Mouse (Mus musculus): ENCODE results near the gene Aldh18a1.
"Not testable (repeated sequence)": the region's sequence is repeated elsewhere in the genome, so short reads cannot be mapped to it uniquely, and the experiment has no call there.

Gene Aldh18a1

GRCm38 (mm10) chr19:40588293-40588654 is at the start of gene Aldh18a1:
Aldh18a1 (minus strand) TSS chr19:40588463.
- DNase-seq (ENCODE audit: low spot score): peak; percentile 70

GRCm38 (mm10) chr19:40637601-40638000 is 49.3 kb upstream of the Aldh18a1 start:
- no peak for DNase-seq (ENCODE audit: low spot score)

DNA sequence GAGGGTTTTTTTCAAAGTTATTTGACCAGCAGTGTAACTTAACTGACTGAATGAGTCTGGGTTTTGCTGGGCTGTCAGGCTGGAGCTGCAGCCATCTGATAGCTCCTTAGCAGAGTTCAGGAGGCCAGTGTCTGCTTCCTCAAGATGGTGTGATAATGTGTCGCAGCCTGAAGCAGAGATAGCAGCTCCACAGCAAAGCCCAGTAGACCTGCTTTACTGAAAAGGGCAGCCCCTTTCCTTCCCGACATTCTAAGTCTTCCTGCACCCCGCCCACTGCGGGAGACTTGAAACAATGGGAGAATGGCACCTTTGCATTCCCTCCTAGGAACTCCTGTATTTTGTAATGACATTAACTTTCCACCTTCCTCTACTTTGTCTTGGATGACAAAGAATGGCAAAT is 48.8 kb upstream of the Aldh18a1 start:
- no peak for DNase-seq (ENCODE audit: low spot score)

- DNase-seq (ENCODE audit: low spot score): no peak
Measured at GRCm38 (mm10) chr19:40633144-40633543, 44.9 kb upstream of the Aldh18a1 start.

- DNase-seq (ENCODE audit: low spot score): no peak
Measured at GRCm38 (mm10) chr19:40632668-40633067, 44.4 kb upstream of the Aldh18a1 start.

DNA sequence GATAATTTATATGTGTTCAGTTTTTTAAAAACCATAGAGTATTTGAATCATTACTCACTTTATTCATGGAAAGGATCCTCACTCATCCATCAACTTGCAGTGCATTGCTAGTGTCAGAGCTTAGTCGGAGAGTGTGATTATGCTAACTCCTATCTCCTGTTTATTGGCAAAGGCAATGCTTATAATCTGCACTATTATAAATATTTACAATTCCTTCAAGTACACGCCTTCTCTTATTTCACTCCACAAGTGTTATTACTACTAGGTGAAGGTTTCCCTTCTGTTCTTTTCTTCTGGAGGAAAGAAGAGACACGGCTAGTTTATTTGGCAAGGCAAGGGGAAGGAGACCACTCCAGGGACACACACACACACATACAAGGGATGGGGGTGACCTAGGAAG is 43.9 kb upstream of the Aldh18a1 start:
- DNase-seq (ENCODE audit: low spot score): no peak

DNA sequence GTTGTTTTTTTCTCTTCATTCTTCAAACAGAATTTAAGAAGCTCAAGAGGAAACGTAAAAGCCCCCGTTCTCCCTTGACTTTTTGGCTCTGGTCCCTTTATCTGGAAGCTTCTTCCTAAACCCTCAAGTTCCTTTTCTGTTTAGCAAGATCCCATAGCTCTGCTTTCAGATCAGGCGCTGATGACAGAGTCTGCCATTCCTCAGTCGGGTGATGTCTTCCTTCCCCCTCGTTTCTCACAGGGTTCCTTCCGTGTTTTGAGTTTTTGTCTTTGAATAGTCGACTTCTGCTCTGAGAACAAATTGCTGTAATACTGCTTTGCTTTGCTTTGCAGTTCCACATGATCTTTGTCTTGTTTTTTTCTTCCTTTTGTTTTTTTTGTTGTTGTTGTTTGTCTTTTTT is 42.3 kb upstream of the Aldh18a1 start:
- no peak for DNase-seq (ENCODE audit: low spot score)

- no peak for DNase-seq (ENCODE audit: low spot score)
Measured at GRCm38 (mm10) chr19:40630096-40630495, 41.8 kb upstream of the Aldh18a1 start.

DNA sequence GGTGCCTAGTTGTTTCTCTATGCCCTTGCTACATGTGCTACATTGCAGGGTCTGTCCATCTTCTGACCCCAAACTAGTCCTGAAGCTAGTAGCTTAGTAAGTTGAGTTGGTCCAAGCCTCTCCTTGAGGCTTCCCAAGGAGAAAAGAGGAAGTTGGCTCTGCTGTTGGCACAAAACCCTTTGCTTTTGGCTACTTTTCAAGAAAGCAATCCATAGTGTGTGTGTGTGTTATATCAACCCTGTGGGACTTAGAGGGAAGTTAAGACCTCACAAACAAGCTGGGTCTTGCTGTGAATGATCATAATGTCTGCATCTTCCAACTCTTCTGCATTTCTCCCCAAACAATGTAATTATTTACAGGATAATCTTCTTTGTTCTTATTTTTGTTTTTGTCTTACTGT is 40.7 kb upstream of the Aldh18a1 start:
- no peak for DNase-seq (ENCODE audit: low spot score)

DNA sequence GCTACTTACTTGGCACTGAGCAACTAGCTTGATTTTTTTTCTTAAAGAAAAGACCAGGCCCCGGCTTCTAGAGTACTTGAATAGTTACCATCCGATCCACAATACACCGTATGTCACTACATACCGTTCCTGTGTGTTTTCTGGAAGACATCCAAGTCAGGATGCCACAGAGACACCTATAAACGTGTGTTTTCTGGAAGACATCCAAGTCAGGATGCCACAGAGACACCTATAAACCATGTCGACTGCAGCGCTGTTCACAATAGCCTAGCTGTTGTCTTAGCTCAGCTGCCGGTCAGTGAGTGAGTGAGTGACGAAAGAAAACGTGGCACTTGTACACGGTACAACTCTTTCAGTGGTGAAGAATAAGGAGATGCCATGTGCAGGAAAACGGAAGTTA is 37.7 kb upstream of the Aldh18a1 start:
- no peak for DNase-seq (ENCODE audit: low spot score)

- DNase-seq (ENCODE audit: low spot score): not testable (repeated sequence)
Measured at GRCm38 (mm10) chr19:40621616-40622015, 33.4 kb upstream of the Aldh18a1 start.

- DNase-seq (ENCODE audit: low spot score): no peak
Measured at GRCm38 (mm10) chr19:40616021-40616420, 27.8 kb upstream of the Aldh18a1 start.

DNA sequence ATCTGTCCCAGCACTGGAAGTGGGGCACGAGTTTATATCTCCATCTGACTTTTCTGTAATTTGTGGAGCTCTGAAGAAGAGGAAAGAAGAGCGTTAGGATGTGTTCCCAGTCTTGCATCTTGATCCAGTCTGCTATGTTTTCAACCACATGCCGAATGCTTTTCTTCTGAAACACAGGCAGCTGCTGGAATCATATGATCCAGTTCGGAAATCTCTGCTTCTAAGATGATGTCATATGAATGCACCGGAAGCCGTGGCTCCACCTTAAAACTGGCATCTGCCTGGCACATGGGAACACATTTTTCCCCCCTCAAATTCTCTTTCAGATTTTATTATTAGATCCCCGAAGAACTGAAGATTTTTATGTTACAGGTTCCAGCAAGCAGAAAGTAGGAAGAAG is 26.5 kb upstream of the Aldh18a1 start:
- no peak for DNase-seq (ENCODE audit: low spot score)

DNA sequence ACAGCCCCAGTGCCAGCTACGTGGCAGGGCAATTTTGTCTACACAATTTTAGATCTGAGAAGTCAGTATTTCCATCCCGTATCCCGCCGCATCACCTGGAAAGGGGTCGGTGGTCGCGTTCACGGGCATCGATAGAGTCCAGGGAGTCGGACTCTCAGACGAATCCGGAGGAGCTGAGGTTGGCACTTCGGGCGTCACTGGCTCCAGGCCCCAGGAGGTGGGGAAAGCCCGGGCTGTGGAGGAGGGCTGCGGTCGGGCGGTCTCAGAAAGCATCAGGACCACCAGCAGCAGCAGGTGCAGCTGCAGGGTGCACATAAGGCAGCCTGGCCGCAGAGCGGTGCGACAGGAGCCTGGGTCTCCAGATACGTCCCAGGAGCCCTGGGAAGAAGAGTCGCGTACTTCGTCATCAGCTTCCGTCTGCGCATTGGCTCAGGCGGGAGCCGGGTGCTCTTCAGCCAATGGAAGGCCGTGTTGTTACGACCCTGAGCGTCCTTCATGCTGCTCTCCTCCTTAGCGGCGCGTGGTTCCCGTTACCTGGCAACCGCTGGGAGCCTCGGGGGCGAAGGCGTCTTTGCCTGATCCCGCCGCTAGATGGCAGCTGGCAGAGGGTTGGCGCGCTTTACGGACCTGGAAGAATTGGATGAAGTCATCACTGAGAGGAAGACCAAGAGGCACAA is 23.7 kb upstream of the Aldh18a1 start, which contains the start of the genes Tctn3 and Entpd1:
Gene Tctn3 (minus strand): TSS at position 404 of the 677 bp plus-strand sequence.
Gene Entpd1 (plus strand): TSS at position 537 of the 677 bp plus-strand sequence.
- DNase-seq (ENCODE audit: low spot score): peak; percentile 88

- DNase-seq (ENCODE audit: low spot score): no peak
Measured at GRCm38 (mm10) chr19:40607676-40608075, 19.4 kb upstream of the Aldh18a1 start.

DNA sequence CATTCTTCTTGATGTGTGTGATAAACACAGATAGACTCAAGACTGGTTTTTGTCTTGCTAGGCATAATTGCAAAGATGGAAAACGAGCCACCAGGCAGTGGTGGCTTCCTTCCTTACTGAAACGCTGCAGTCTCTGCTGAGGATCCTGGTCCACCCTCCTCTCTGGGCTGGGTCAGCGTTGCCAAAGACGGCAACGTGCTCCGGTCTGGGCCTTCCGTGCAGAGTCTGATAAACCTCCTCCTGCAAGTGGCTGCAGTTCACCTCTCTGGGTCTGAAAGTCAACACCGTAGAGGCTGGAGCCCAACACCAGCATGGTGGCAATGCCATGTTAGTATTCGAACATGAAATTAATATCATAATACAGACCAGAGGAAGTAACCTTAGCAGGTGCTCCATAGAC is 16.9 kb upstream of the Aldh18a1 start:
- DNase-seq (ENCODE audit: low spot score): no peak

DNA sequence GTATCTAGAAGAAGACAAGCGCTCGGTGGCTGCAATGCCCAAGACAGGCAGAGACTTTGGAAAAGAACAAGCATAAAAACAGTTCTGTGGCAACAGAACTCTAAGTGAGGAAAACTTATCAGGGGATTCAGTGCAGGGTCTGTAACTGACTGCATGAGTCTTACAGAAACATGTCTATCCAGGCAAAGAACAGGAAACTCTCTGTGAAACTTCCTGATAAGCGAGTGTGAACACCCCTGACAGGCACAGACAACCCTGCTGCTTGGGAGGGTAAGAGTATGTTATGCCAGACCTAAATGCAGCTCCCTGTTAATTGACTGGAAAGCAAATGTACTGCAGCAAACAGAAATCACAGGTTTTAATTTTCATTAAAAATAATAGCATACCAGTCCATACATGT is 13.6 kb upstream of the Aldh18a1 start:
- DNase-seq (ENCODE audit: low spot score): no peak

GRCm38 (mm10) chr19:40600846-40601245 is 12.6 kb upstream of the Aldh18a1 start:
- not testable (repeated sequence) for DNase-seq (ENCODE audit: low spot score)

- no peak for DNase-seq (ENCODE audit: low spot score)
Measured at GRCm38 (mm10) chr19:40595831-40596230, 7.6 kb upstream of the Aldh18a1 start.

DNA sequence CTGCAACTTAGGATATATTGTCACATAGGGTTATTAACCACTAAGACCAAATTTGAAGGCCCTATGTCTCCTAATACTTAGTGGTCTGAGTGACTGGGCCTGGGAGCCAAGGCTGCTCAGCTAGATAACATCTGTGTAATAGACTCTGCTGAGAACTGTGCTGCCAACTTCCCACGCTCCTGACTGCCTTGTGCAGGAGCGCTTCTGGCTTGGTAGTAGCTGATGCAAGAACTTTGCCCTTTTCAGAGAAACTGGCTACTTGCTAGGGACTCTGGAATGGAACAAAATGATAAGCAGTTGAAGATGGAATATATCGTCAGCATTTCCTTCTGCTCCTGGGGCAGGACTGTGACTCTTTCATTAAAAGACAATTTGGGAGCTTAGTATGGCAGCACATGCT is 7.0 kb upstream of the Aldh18a1 start:
- DNase-seq (ENCODE audit: low spot score): no peak

- no peak for DNase-seq (ENCODE audit: low spot score)
Measured at GRCm38 (mm10) chr19:40589530-40589880, 1.2 kb upstream of the Aldh18a1 start.

- peak; percentile 52 for DNase-seq (ENCODE audit: low spot score)
Measured at GRCm38 (mm10) chr19:40588847-40589529, 725 bp upstream of the Aldh18a1 start.

DNA sequence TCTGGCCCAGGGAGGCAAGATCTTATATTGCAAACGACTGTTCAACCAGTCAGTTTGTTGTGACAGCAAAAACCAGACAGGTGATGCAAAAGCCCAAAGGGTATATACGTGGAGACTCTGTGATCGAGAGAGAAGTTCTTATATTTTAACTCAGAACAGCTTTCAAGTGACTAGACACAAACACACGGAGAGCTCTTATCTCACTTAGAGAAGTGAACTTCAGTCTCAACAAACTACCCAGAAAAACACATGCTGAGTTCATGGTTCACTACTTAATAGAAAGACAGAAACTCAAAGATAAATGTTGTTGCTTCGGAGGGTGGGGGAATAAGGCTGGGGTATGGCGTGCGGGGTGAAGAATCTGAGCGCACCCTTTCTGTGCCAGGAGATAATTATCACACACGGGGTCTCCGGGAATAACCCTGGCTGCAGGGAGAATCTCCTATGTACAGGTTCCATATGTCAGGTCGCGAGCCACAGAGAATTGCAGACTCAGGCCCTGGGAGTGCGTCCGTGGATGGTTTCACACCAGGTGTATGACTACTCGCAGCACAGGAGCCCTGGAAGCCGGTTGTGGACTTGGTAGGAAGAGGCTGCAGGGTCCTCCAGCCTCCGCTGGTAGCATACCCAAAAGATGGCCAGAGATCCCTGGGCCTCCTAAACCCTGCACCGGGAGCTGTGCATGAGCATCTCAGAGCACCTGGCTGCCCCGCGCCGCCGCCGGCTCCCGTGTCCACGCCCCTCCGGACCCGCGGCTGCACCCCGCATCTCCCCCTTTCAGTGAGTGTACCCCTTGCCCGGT is 571 bp downstream of the Aldh18a1 start:
- DNase-seq (ENCODE audit: low spot score): no peak
